Mouse (Mus musculus) hindlimb bud, embryonic 11.5 days (tissue): ENCODE measurements around the gene Kcnip2.
A peak's percentile ranks its signal among the peaks of the same experiment; 100 is the strongest.

Source experiments
- DNase-seq: peaks from one replicate; pipeline ENCODE4 v3.0.0-alpha.2; 2012; ENCODE audit warnings: low read depth, low spot score; ENCODE audit errors: extremely low spot score

The Kcnip2 gene

DNA sequence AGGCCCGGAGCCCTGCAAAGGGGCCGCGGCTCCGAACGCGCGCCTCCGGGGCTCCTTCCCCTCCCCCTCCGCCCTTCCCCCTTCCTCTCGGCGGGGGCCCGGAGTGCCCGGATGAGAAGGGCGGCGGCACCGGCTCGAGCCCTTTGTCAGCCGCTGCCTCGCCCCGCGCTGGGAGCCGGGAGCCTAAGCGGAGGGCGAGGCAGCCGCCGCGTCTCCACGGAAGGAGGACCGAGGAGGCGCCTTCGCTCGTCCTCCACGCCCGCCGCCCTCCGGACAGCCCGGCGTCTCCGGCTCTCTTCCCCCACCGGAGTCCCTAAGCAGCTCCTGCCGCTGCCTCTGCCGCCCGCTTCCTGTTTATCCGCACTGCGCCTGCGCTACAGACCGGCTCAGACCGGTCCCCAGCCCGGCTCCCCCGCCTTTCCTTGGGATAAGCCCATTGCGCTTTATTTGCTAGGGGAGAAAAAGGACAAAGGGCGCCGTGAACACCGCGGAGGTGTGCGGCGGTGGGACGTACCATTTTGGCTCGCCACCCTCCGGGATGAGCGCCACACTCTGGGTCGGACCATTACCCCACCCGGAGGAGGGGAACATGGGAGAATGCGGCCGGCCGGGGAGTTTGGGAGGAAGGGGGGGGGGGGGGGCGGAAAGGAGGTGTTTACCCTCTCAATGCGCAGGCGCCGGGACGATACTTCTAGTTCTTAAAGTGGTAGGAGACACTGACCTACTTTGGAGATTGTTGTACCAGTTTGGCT, 32.5 kb downstream of the Kcnip2 start, which contains the start of gene Mgea5:
Gene Mgea5 (minus strand): TSS at position 657 of the 752 bp plus-strand sequence.
- DNase-seq = peak; percentile 89

- DNase-seq = peak; percentile 18
These were observed 33.4 kb downstream of the Kcnip2 start for GRCm38 (mm10) chr19:45782315-45783001.

- DNase-seq = no peak
These were observed 34.2 kb downstream of the Kcnip2 start for GRCm38 (mm10) chr19:45781676-45782075.

DNA sequence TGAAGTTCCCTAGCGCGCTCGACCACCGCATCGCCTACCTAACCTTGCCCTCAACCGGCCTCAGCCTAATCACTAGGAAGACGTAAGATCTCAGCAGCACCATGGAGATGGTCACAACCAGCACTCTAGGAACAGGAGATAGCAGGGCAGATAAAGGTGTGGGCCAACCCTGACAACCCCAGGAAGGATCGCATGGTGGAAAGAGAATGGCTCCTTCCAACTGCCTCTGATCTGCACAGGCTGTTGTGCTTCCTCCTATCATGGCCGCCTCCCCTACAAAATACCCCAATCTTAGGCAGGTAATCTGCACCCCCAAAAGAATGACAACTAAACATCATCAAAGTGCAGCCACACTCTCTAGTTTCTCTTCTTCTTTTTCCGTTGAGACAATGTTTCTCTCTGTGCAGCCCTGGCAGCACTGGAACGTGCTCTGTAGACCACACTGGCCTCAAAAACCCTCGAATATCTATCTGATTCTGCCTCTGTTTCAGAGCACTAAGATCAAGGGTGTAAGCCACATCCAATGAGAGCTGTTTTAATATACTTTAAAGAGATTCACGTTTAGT, 35.4 kb downstream of the Kcnip2 start:
- no peak for DNase-seq

- DNase-seq = no peak
These were observed 40.4 kb downstream of the Kcnip2 start for GRCm38 (mm10) chr19:45775486-45775885.

GRCm38 (mm10) chr19:45771501-45771900, 44.4 kb downstream of the Kcnip2 start:
- no peak for DNase-seq

DNA sequence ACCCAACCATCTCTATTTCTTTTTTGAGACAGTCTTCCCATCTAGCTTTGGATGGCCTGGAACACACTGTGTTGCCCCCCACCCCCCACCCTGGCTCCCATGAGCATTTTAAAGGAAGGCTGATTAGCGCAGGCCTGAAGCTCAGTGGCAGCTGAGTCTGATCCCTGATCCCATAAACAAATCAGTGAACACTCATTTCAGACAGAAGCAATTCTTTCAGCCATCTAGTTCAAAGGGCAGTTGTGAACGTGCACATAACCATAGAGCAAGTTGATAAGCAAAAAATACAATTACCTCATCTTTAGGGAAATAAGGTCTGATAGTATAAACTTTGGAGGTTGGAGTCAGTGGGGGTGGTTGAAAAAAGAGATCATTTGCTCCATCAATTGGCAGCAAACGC, 55.1 kb downstream of the Kcnip2 start:
- no peak for DNase-seq

GRCm38 (mm10) chr19:45758671-45759070, 57.2 kb downstream of the Kcnip2 start:
- no peak for DNase-seq

DNA sequence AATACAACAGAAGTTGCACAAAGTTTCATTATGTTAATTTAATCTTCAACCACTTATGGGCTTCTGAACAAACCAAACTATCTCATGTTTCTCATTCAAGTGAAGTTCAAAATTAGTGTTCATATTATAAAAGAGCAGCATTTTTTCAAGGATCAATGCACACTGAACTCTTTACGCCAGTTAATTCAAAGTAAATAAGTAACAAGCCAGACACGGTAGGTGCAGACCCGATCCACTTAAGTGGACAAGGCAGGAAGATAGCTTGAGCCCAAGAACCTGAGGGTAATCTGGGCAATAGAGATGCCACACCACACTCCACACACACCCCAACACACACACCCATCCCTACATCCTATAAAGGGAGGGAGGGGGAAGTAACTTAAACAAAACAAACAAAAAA, 62.3 kb downstream of the Kcnip2 start:
- DNase-seq = no peak

GRCm38 (mm10) chr19:45751881-45752280, 64.0 kb downstream of the Kcnip2 start:
- no peak for DNase-seq

- peak; percentile 60 for DNase-seq
These were observed 66.4 kb downstream of the Kcnip2 start, which contains the start of gene Npm3 for GRCm38 (mm10) chr19:45749243-45750043. Npm3 (minus strand) TSS chr19:45749591.

DNA sequence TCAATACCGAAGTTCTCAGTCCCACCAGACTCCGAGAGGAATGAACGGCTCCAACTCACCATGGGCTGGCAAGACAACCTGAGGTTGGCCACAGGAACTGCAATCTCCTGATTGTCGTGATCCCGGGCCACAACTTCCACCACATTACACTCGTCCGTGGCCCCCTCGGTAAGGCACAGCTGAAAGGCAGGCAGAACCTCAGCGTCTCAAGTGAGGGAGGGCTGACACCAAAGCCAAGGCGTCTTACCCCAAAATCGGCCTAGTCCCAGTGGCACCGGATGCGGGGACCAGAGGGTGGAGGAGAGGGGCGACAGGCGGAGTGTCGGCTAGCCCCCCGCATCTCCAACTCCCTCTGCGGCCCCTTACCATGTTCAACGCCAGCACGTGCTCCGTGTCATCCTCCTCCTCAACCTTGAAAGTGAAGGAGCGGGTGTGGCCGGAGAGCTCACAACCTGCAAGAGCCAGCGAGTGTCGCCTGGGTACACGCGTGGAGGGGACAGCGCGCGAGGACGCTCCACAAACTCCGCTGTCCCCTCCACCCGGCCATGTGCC, 67.1 kb downstream of the Kcnip2 start:
- no peak for DNase-seq

GRCm38 (mm10) chr19:45748206-45748605, 67.7 kb downstream of the Kcnip2 start:
- DNase-seq = no peak

DNA sequence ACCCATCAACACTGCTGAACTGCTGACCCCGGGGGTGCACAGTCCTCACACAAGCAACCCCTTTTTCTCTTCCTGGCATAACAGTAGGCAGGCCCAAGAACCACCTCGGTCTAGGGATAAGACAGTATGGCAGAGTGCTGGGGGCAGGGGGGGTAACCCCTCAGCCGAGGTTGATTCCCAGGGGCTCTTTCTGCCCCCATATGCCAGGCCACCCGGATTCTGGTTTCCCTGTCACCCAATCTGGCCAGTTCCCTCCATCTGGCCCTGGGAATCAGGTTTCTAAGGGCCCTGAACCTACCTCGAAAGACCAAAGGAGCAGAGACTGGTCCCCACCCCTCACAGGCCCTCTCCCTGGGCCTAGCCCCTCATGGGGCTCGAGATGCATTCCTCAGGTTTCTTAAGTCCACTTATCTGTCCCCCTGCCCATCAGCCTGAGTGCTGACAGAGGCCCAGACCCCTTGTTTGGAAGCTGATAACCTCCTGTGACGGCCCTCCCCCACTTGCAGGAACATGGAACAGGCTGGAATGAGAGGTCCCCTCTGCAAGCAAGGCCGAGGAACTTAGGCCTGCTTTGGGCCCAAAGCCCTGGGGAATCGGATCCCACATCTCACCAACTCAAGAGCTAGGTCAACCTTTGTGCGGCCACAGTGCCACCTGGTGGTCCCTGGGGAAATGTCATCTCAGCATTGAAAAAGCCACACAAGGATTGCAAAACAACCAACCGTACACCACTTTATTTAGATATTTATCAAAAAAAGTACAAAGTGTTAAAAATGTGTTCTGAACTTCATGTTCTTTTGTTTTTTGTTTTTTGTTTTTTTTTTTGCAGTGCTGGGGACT, 68.6 kb downstream of the Kcnip2 start:
- peak; percentile 77 for DNase-seq

GRCm38 (mm10) chr19:45746153-45747020, 69.5 kb downstream of the Kcnip2 start:
- DNase-seq = peak; percentile 79

DNA sequence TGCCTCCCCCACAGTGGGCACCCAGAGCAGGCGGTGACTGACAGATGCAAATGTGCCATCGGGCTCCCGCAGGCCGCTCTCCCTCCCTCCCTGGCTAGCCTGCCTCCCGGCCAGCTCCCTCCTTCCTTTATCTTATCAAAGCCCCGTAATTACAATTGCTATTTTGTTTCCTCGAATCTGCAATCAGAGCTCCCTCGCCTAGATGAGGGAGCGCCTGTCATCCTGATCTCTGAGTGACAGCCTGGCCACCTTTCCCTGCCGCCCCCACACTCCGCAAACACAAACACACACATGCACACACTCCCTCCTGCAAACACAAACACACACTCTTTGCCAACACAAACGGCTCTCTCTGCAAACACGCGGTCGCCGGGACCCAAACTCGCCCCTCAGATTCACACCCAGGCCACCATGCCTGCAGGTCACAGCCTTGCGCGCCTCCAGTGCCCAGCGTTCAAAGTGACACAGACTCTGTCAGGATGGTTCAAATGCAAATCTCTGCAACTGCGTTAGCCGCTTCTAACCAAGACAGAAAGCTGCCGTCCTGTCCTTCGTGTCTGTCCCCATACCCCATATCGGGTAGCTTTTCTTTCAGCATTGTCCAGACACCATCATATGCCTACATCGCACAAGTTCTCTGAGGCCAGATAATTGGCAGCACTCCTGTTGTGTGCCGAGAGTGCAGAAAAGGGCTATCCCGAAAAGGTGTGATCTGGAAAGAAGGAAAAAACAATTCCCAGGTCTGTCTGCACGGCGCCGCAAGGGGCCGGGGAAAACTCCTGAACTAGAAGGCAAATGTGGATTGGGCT, 70.3 kb downstream of the Kcnip2 start:
- DNase-seq = no peak

GRCm38 (mm10) chr19:45743619-45744018, 72.2 kb downstream of the Kcnip2 start:
- no peak for DNase-seq

GRCm38 (mm10) chr19:45742984-45743575, 72.8 kb downstream of the Kcnip2 start:
- no peak for DNase-seq
